Mouse (Mus musculus) liver, embryonic 16.5 days (tissue): ENCODE results near the gene Krt78. TPM values are rescaled to one million over a fixed set of nuclear protein-coding genes. Genes with fewer than 3 reads are reported as not detected.

ENCODE experiments used
- ATAC-seq: fragments of 200-750 bp; cut with Nextera tagmentation; 2 replicates; pipeline ENCODE4 v1.8.0; 2017; ENCODE audit warnings: low read depth, mild to moderate bottlenecking, moderate number of reproducible peaks, moderate library complexity
- H3K27ac ChIP-seq: fragments of 300-500 bp; sonication (generic); 2 replicates; pipeline ENCODE4 v1.5.1; 2014; ENCODE audit warnings: mild to moderate bottlenecking, low read length
- H3K27me3 ChIP-seq: fragments of 300-500 bp; sonication (generic); 2 replicates; pipeline ENCODE4 v1.6.1; 2014; ENCODE audit warnings: low read depth, low read length, mixed read lengths; ENCODE audit not compliant: control insufficient read depth, insufficient read depth
- H3K36me3 ChIP-seq: fragments of 300-500 bp; sonication (generic); 2 replicates; pipeline ENCODE4 v1.6.1; 2014; ENCODE audit warnings: mild to moderate bottlenecking; ENCODE audit not compliant: control insufficient read depth, insufficient read depth
- H3K4me1 ChIP-seq: fragments of 300-500 bp; sonication (generic); 2 replicates; pipeline ENCODE4 v1.6.1; 2014; ENCODE audit warnings: low read depth, low read length, mixed read lengths; ENCODE audit not compliant: control insufficient read depth
- H3K4me2 ChIP-seq: fragments of 300-500 bp; sonication (generic); 2 replicates; pipeline ENCODE4 v1.6.1; 2014; ENCODE audit warnings: low read depth, low read length, mixed read lengths
- H3K4me3 ChIP-seq: fragments of 300-500 bp; sonication (generic); 2 replicates; pipeline ENCODE4 v1.5.1; 2014; ENCODE audit warnings: low read depth, mild to moderate bottlenecking, low read length
- H3K9ac ChIP-seq: fragments of 300-500 bp; sonication (generic); 2 replicates; pipeline ENCODE4 v1.6.1; 2014; ENCODE audit warnings: low read depth, low read length
- H3K9me3 ChIP-seq: fragments of 300-500 bp; sonication (generic); replicated peaks from 2 replicates; pipeline ENCODE4 v1.6.1; 2016; ENCODE audit warnings: low read length; ENCODE audit not compliant: control insufficient read depth
- WGBS: fragments of 180-500 bp; shearing (Covaris S2); extraction: QIAGEN DNeasy Blood & Tissue Kit; methylation state at CpG from one replicate; pipeline ENCODE4 v1.1.7; 2014; ENCODE audit not compliant: insufficient replicate concordance; 5-methylcytosine and 5-hydroxymethylcytosine counted together
- polyA plus RNA-seq: library from polyadenylated mRNA; unstranded; fragments of >200 nt; fragmentation: Nextera tagmentation; extraction: Ambion mirVana; gene quantifications from 2 replicates; pipeline ENCODE4 v1.2.1, GENCODE M21; 2015

The Krt78 gene
- polyA plus RNA-seq, 1 experiment from 2014 or later, result not detected

- H3K4me1 ChIP-seq, result peaks cover 52% of the 10 kb centered on the region
- H3K27me3 ChIP-seq, result no peaks in the 10 kb centered on the region
- peak overlapping the region; percentile 52; the same call in 1 of the 2 replicates for H3K4me3 ChIP-seq
- no peaks in the 10 kb centered on the region for H3K36me3 ChIP-seq
- 50% methylated on average over 3 of the region's 3 CpGs for WGBS
- no peak for ATAC-seq
- peak overlapping the region; percentile 84 for H3K27ac ChIP-seq
- no peaks in the 10 kb centered on the region for H3K9me3 ChIP-seq
- H3K9ac ChIP-seq, result peak overlapping the region; percentile 71
- H3K4me2 ChIP-seq, result peak overlapping the region; percentile 85
Observed at GRCm38 (mm10) chr15:101976641-101977040, 22.6 kb upstream of the Krt78 start.

GRCm38 (mm10) chr15:101976023-101976422 is 21.9 kb upstream of the Krt78 start:
- H3K27ac ChIP-seq, result peak overlapping the region; percentile 84
- no peaks in the 10 kb centered on the region for H3K36me3 ChIP-seq
- H3K9ac ChIP-seq, result 0 out of 2 replicates have a peak overlapping the region, but pooled peaks have one; percentile 31
- peak overlapping the region; percentile 85 for H3K4me2 ChIP-seq
- H3K9me3 ChIP-seq, result no peaks in the 10 kb centered on the region
- peak; percentile 55 for ATAC-seq
- no peaks in the 10 kb centered on the region for H3K27me3 ChIP-seq
- no peak overlapping the region; the same call in 1 of the 2 replicates for H3K4me3 ChIP-seq
- peaks cover 52% of the 10 kb centered on the region for H3K4me1 ChIP-seq
- WGBS, result 33% methylated on average over 5 of the region's 5 CpGs

GRCm38 (mm10) chr15:101974083-101974845 is 20.2 kb upstream of the Krt78 start:
- WGBS, result 59% methylated on average over 16 of the region's 16 CpGs
- Histone ChIP-seq H3K27ac (peak overlapping the region; percentile 42), H3K9me3 (no peaks in the 10 kb centered on the region), H3K4me1 (peaks cover 52% of the 10 kb centered on the region), H3K4me3 (no peak overlapping the region), H3K27me3 (no peaks in the 10 kb centered on the region), H3K9ac (peak overlapping the region; percentile 15; the same call in 1 of the 2 replicates), H3K4me2 (no peak overlapping the region), H3K36me3 (no peaks in the 10 kb centered on the region)
- no peak for ATAC-seq

GRCm38 (mm10) chr15:101973414-101974077 is 19.5 kb upstream of the Krt78 start:
- 0 out of 2 replicates have a peak, but pooled peaks have one; percentile 7 for ATAC-seq
- H3K4me3 ChIP-seq, result no peak overlapping the region
- H3K36me3 ChIP-seq, result no peaks in the 10 kb centered on the region
- H3K9ac ChIP-seq, result no peak overlapping the region; the same call in 1 of the 2 replicates
- H3K9me3 ChIP-seq, result no peaks in the 10 kb centered on the region
- 7% methylated on average over 15 of the region's 15 CpGs for WGBS
- H3K27ac ChIP-seq, result no peak overlapping the region; the same call in 1 of the 2 replicates
- no peaks in the 10 kb centered on the region for H3K27me3 ChIP-seq
- peaks cover 48% of the 10 kb centered on the region for H3K4me1 ChIP-seq
- no peak overlapping the region for H3K4me2 ChIP-seq

GRCm38 (mm10) chr15:101970536-101970935 is 16.4 kb upstream of the Krt78 start:
- ATAC-seq, result no peak
- Histone ChIP-seq H3K36me3 (no peaks in the 10 kb centered on the region), H3K4me1 (peaks cover 18% of the 10 kb centered on the region), H3K4me2 (no peak overlapping the region), H3K27me3 (no peaks in the 10 kb centered on the region), H3K27ac (no peak overlapping the region), H3K4me3 (no peak overlapping the region), H3K9me3 (no peaks in the 10 kb centered on the region), H3K9ac (no peak overlapping the region)
- WGBS, result 11% methylated on average over 3 of the region's 6 CpGs

DNA sequence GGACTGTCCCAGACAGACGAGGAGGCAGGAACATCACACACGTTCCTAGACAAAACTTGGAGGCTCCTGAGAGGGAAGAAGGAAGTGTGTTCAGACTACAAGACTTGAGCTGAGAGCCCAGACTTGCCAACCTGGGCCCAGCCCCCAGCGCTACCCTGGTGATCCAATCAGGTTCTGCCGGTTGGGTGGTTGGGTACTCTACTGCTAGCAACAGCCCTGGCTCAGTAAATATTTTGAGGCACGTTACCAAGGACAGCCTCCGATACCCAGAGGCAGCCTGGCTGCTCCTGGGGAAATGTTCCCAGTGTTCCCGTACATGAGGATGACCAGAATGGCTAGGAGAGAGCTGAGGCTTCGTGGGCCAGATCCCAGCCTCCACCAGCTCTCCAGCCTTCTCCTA is 12.7 kb upstream of the Krt78 start:
- H3K9ac ChIP-seq, result no peak overlapping the region
- no peaks in the 10 kb centered on the region for H3K36me3 ChIP-seq
- H3K4me2 ChIP-seq, result no peak overlapping the region
- H3K27me3 ChIP-seq, result no peaks in the 10 kb centered on the region
- ATAC-seq, result no peak
- WGBS, result 62% methylated on average over 8 of the region's 8 CpGs
- H3K9me3 ChIP-seq, result no peaks in the 10 kb centered on the region
- H3K4me3 ChIP-seq, result no peak overlapping the region
- no peak overlapping the region for H3K27ac ChIP-seq
- no peaks in the 10 kb centered on the region for H3K4me1 ChIP-seq

GRCm38 (mm10) chr15:101958891-101959290 is 4.8 kb upstream of the Krt78 start:
- 59% methylated on average over 3 of the region's 3 CpGs for WGBS
- H3K9me3 ChIP-seq, result no peaks in the 10 kb centered on the region
- H3K4me2 ChIP-seq, result no peak overlapping the region
- no peaks in the 10 kb centered on the region for H3K4me1 ChIP-seq
- ATAC-seq, result no peak
- no peak overlapping the region for H3K27ac ChIP-seq
- no peak overlapping the region for H3K4me3 ChIP-seq
- no peaks in the 10 kb centered on the region for H3K27me3 ChIP-seq
- H3K9ac ChIP-seq, result no peak overlapping the region
- H3K36me3 ChIP-seq, result no peaks in the 10 kb centered on the region

DNA sequence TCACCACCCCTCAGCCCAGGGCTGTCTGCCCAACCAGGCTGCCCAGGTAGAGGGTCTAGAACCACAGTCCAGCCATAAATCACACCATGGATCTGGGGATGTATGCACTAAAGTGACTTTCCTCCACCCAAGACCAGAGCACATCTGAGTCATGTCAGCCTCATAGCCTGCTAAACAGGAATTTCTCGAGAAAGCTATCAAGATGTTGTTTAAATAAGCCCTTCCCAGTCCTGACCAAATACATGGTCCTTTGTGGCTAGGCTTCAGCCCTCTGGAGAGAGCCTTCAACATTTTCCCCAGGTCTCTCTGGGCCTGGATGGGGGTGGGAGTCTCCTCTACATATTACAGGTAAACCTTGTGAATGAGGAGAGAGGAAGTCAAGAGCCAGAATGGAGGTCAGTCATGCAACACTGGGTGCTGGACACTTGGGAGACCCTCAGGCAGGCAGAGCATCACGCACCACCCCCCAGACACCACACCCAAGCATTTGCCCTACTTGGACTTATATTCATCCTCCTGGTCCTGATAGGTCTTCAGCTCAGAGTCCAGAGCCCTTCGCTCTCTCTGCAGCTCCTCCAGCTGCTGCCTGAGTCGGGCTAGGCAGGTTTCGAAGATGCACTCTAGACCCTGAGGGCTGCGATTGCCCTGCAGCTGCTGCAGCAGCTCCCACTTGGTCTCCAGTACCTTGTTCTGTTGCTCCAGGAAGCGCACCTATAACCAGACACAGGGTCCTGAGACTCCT is 1.2 kb downstream of the Krt78 start:
- no peak overlapping the region for H3K9ac ChIP-seq
- ATAC-seq, result no peak
- no peak overlapping the region for H3K4me2 ChIP-seq
- no peaks in the 10 kb centered on the region for H3K4me1 ChIP-seq
- no peak overlapping the region for H3K27ac ChIP-seq
- H3K36me3 ChIP-seq, result no peaks in the 10 kb centered on the region
- no peaks in the 10 kb centered on the region for H3K27me3 ChIP-seq
- no peak overlapping the region for H3K4me3 ChIP-seq
- WGBS, result 61% methylated on average over 7 of the region's 7 CpGs
- no peaks in the 10 kb centered on the region for H3K9me3 ChIP-seq
